8 mouse cellular contexts compared by ENCODE assay signal in the genomic region with DNA sequence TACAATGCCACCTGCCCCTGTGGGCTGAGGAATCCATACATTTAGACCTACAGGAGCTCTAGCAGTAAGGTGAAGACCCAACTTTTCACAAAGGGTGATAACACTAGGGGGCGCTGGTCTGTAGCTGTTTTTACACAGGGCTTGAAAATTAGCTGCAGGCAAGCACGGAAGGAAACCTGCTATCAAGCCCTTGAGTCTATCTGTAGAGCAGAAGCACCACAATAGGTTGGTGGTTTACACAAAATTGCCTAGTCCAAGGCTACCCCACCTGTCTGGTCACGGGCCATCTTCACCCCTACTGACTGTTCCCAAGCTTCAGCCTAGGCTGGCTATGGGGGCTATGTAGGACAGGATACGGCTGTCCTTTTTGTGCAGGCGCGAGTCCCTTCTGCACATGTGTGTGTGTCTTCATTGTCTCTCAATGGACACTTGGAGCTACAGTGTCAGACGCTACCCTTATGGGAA. TPM values are rescaled to one million over a fixed set of nuclear protein-coding genes. Genes with fewer than 3 reads are reported as not detected.
DNase-seq lines count a peak whose midpoint lies in the region; ATAC-seq lines count a peak whose summit lies in the region.

No protein-coding gene starts in this region.

- H3K4me2 ChIP-seq in hindbrain, embryonic 13.5 days, result peak overlapping the region; percentile 57

- H3K9me3 ChIP-seq in hindbrain, embryonic 13.5 days, result no peaks in the 10 kb centered on the region

- DNase-seq in NIH3T3 (ENCODE audit: low read depth), result peak; percentile 37
- peak; percentile 80 for DNase-seq in cerebellum, adult 9-11 months
- DNase-seq in frontal cortex, postnatal 14 days (ENCODE audit: low spot score in 2 of 2), result peak; percentile 55 to 70
- DNase-seq in layer of hippocampus, postnatal 25 days (ENCODE audit: extremely low spot score in 1 of 2, low spot score in 1 of 2), result peak; percentile 49 to 86
- peak; percentile 90 for DNase-seq in lung, postnatal 14 days
- DNase-seq in ovary, postnatal 36 days (ENCODE audit: low spot score), result peak; percentile 64
- peak; percentile 92 for DNase-seq in thymus, postnatal 14 days

- WGBS in hindbrain, embryonic 13.5 days, result 37% methylated on average over 7 of the region's 7 CpGs

- H3K27me3 ChIP-seq in hindbrain, embryonic 13.5 days, result no peaks in the 10 kb centered on the region

- H3K4me1 ChIP-seq in hindbrain, embryonic 13.5 days (replicated peaks), result peaks cover 11% of the 10 kb centered on the region

- H3K9ac ChIP-seq in hindbrain, embryonic 13.5 days, result peak overlapping the region; percentile 63; the same call in 1 of the 2 replicates

- H3K27ac ChIP-seq in hindbrain, embryonic 13.5 days, result peak overlapping the region; percentile 89

- H3K4me3 ChIP-seq in hindbrain, embryonic 13.5 days, result peak overlapping the region; percentile 43

- peak; percentile 35 for ATAC-seq in hindbrain, embryonic 13.5 days (ENCODE audit: low FRiP score)

- peaks cover 46% of the 10 kb centered on the region for H3K36me3 ChIP-seq in hindbrain, embryonic 13.5 days

RNA-seq across cellular contexts. Expression of a gene that starts 11.9 kb away (rescaled TPM):
- polyA plus RNA-seq in hindbrain, embryonic 13.5 days (2015; fragmentation: Nextera tagmentation; extraction: Ambion mirVana), result 10.6 and 10.9 TPM in 2 replicates
- 10 to 100 TPM; 14.4 to 15.1 TPM for total RNA-seq in layer of hippocampus, postnatal 25 days (2021)

RNA-seq across cellular contexts. Expression of a gene that starts 12.6 kb away (rescaled TPM):
- polyA plus RNA-seq in hindbrain, embryonic 13.5 days (2015; fragmentation: Nextera tagmentation; extraction: Ambion mirVana), result 661 and 665 TPM in 2 replicates
- 100 to 1,000 TPM; 379 to 453 TPM for total RNA-seq in layer of hippocampus, postnatal 25 days (2021)

RNA-seq across cellular contexts. Expression of a gene that starts 17.7 kb away (rescaled TPM):
- 0.70 TPM in 2 replicates for polyA plus RNA-seq in hindbrain, embryonic 13.5 days (2015; fragmentation: Nextera tagmentation; extraction: Ambion mirVana)
- total RNA-seq in layer of hippocampus, postnatal 25 days (2021), result 1 to 10 TPM in 1 of 2 experiments, under 1 TPM in 1; 0.91 to 1.3 TPM

RNA-seq across cellular contexts. Expression of a gene that starts 28.6 kb away (rescaled TPM):
- polyA plus RNA-seq in hindbrain, embryonic 13.5 days (2015; fragmentation: Nextera tagmentation; extraction: Ambion mirVana), result 7.0 and 7.3 TPM in 2 replicates
- total RNA-seq in layer of hippocampus, postnatal 25 days (2021), result 1 to 10 TPM; 6.8 to 9.0 TPM

RNA-seq across cellular contexts. Expression of a gene that starts 56.1 kb away (rescaled TPM):
- 13.6 and 13.7 TPM in 2 replicates for polyA plus RNA-seq in hindbrain, embryonic 13.5 days (2015; fragmentation: Nextera tagmentation; extraction: Ambion mirVana)
- 10 to 100 TPM; 10.2 to 12.1 TPM for total RNA-seq in layer of hippocampus, postnatal 25 days (2021)

Comparison
In these comparisons a context has a peak if more than half of its experiments do, and no peak if none do; other contexts are left out.
1. Peak in every context shown above with its lines: DNase-seq, ATAC-seq, H3K4me3 ChIP-seq and H3K27ac ChIP-seq.
2. DNase-seq: peak in every context shown above with its lines; median percentile 92 in thymus, postnatal 14 days; 90 in lung, postnatal 14 days; 80 in cerebellum, adult 9-11 months; 68 in layer of hippocampus, postnatal 25 days; 64 in ovary, postnatal 36 days; 62 in frontal cortex, postnatal 14 days; 37 in NIH3T3.